Mouse (Mus musculus) adrenal gland, adult 18-20 months (tissue): ENCODE data around the gene Nfatc4. TPM values are rescaled to one million over a fixed set of nuclear protein-coding genes. Genes with fewer than 3 reads are reported as not detected.

Experiments used
- DNase-seq, 2 experiments: peaks; one replicate each; pipeline ENCODE4 v3.0.0; 2021 to 2022; ENCODE audit warnings: low spot score in 2 of 2
- total RNA-seq, 2 experiments: library from RNA; stranded (reverse); gene quantifications; 1 replicate in 1 of 2; 2 replicates in 1 of 2; pipeline ENCODE4 v1.2.3; 2021

The Nfatc4 gene
- total RNA-seq, 2 experiments from 2014 or later: 17.4 to 21.4 TPM

- no peak for DNase-seq
These were observed 27.9 kb downstream of the Nfatc4 start for GRCm38 (mm10) chr14:55850885-55851284.

DNA sequence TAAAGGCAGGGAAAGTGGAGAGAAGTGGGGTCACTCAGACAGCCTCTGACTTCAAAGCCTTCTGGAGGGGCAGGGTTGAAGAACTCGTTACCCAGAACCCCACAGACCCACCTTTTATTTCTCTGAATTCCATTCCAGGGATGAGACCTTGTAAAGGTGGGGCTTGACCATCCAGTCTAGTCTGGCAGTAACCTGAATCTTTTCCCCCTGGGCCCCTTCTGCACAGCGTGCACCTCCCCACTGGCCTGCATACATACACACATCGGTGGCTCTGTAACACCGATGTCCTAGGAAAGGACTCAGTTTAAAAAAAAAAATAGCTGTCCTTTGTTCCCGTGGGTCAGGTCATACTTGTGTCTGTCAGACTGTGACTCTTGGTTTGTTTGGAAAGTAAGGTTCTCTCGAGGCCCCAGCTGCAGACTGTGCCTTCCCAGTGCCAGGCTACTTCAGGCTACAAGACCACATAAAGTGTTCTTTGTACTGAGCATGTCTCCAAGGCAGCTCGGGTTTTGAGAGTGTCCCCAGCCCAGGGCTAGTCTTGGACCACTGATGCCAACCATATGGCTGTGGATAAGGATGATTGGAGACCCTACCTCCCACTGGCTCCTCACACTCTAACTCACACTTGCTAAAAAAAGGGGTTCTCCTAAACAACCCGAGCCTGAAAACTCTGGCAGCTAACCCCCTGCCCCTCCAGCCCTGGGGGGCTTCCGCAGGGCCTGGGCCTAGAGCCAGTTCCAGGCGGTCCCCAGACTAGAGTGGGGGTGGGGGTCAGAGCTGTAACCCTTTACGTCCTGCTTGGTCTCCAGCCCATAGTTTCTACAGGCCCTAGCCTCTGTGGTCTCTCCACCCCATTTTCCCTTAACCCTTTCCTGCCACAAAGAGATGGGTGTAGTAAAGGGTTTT lies 30.0 kb downstream of the Nfatc4 start:
- no peak for DNase-seq

DNA sequence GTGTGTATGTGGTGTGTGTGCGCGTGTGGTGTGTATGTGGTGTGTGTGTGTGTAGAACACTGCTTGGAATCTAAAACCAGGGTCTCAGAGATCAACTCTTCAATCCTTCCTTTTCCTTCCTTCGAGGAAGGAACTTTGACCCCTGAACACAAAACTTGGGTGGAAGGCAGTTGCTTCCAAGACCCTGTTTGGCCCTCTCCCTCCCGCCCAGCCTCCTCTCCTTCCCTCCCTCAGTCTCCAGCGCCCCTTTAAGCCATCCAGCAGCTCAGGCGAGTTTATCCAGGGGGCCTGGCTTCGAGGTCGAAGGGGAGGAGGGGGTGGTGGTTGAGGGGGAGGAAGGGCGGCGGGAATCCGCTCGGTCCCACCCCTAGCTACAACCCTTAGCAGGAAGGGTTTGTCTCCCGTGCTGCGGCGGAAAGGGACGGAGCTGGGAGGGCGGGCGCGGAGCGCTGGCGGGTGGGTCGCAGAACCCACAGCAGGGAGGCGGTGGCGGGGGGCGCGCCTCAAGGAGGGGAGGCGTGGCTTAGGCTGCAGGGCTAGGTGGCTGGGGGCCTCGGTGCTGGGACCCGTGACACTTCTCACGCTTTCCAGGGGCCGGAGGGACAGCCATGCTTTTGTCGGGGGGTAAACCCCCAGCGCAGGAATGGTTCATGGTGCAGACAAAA lies 30.8 kb downstream of the Nfatc4 start, which contains the start of gene Nynrin:
Gene Nynrin (plus strand): TSS at position 390 of the 665 bp plus-strand sequence.
- peak; percentile 35 to 56 for DNase-seq

- DNase-seq: no peak
These were observed 31.6 kb downstream of the Nfatc4 start for GRCm38 (mm10) chr14:55854406-55855100.

DNA sequence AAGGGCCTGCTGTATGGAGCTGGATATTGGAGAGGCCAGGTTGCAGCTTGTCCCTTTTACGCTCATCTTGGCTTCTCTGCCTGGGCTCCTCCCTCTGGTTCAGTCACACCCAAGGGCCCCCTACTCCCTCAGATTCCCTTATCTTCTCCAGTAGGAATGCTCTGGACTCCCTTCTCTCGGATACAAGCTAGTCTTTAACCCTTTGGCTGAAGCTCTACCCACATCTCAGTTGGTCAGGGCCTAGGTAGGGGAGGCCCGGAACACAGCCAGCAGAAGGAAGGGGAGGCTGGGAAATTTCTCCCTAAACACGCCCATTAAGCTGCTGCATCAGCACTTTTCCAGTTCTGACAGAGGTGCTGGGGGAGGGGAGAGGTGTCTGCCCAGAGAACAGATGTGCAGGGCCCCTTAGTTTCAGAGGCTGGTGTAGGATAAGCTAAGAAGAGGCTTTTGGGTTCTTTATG lies 32.2 kb downstream of the Nfatc4 start:
- DNase-seq: no peak

- DNase-seq: no peak
These were observed 34.6 kb downstream of the Nfatc4 start for GRCm38 (mm10) chr14:55857588-55857987.

- DNase-seq: no peak
These were observed 39.2 kb downstream of the Nfatc4 start for GRCm38 (mm10) chr14:55862186-55862585.

- DNase-seq: no peak
These were observed 40.0 kb downstream of the Nfatc4 start for GRCm38 (mm10) chr14:55862970-55863369.

GRCm38 (mm10) chr14:55863773-55864172 lies 40.8 kb downstream of the Nfatc4 start:
- DNase-seq: peak; percentile 71 to 72

GRCm38 (mm10) chr14:55866962-55867361 lies 44.0 kb downstream of the Nfatc4 start:
- peak; percentile 54 to 58 for DNase-seq

- no peak for DNase-seq
These were observed 45.5 kb downstream of the Nfatc4 start for GRCm38 (mm10) chr14:55868230-55869026.

- DNase-seq: no peak
These were observed 46.6 kb downstream of the Nfatc4 start for GRCm38 (mm10) chr14:55869538-55869937.

GRCm38 (mm10) chr14:55872039-55872438 lies 49.1 kb downstream of the Nfatc4 start:
- no peak for DNase-seq

DNA sequence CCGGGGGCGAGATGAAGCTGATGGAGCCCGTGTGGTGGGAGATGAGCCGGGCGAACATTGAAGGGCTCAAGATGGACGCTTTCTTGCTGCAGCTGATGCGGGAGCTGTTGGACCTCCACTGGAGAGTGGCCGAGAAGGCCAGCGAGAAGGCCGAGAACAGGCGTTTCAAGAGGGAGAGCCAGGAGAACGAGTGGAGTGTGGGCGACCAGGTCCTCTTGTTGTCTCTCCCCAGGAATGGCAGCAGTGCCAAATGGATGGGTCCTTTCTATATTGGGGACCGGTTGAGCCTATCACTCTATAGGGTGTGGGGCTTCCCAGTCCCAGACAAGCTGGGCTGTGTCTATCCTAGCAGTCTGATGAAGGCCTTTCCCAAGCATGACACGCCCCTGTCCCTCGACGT lies 49.6 kb downstream of the Nfatc4 start:
- DNase-seq: no peak

GRCm38 (mm10) chr14:55873242-55873713 lies 50.3 kb downstream of the Nfatc4 start:
- DNase-seq: no peak

GRCm38 (mm10) chr14:55873714-55874683 lies 51.1 kb downstream of the Nfatc4 start:
- peak; percentile 74 to 75 for DNase-seq

DNA sequence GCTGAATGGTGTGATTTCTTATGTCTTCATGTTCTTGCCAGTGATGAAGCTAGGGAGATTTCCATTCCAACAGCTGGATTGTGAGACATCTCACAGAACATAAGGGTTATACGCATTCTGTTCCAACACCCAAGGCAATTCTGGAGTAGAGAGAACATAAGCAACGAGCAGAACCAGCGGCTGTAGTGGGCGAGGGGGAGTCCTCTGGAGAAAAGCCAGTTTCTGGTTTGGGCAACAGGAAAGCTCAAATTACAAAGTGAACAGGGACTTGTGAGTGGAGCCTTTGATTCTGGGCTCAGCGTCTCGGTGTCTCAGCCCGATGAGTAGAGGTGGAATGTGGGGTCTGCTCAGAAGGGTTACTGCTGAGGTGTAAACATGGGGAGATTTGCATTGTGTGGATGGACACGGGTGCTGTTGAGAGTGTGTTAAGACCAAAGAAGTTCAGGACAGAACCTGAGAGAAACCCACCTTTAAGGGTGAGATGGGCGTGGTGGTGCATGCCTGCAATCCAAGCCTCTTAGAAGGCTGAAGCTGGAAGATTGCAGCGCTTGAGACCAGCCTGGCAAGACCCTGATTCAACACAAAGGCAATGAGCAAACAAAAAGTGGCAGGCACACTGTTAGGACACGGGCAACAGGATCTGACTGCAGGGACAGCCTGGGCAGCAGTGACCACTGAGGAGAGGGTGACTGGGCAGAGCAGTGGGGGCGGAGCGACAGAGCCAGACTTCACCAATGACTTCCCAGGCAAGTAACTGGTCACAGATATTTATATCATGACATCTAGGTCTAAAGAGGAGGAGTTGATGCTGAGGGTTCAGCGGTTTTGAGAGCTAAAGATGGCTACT lies 54.7 kb downstream of the Nfatc4 start:
- no peak for DNase-seq

DNA sequence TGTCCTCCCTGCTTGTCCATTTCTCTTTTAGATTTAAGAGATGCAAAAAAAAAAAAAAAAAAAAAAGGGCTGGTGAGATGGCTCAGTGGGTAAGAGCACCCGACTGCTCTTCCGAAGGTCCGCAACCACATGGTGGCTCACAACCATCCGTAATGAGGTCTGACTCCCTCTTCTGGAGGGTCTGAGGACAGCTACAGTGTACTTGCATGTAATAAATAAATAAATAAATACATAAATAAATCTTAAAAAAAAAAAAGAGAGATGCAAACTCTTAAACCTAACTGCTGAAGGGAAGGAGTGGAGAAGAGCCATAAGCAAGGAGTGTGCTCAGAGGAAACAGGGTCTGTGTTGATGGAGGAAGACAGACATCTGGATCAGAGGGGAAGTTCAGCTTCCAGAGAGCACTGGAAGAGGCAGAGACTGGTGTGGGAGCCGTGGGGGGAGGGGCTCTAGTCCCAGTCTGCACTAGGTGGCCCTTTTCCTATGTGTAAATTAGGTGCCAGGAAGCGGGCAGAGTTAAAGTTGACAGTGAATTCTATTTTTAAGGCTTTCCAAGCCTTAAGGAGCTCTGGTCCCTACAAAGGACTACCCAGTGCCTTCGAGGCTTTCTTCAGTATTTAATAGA lies 55.5 kb downstream of the Nfatc4 start:
- no peak for DNase-seq
